10 mouse cellular contexts compared by ENCODE assay signal in genomic region chr7:43354893-43355835, GRCm38 (mm10). TPM values are rescaled to one million over a fixed set of nuclear protein-coding genes. Genes with fewer than 3 reads are reported as not detected.
DNase-seq lines count a peak whose midpoint lies in the region; ATAC-seq and TF ChIP-seq lines count a peak whose summit lies in the region.
"Had no signal": no experiment of that assay in that cellular context is flagged by ENCODE, and none has a peak within 500 bp of the region (broad histone marks: within the 10 kb centered on the region; RNA-seq: fewer than 3 reads in every experiment).

No protein-coding gene starts in this region.

- no peak for TF ChIP-seq EP300 in liver, postnatal 0 days (IDR thresholded peaks at IDR 0.05; ENCODE audit: low read depth)

- no peak for ATAC-seq in forebrain, embryonic 15.5 days (replicated peaks)
- peak; percentile 29; the same call in 1 of the 2 replicates for ATAC-seq in liver, embryonic 11.5 days (replicated peaks; ENCODE audit: low FRiP score)
- ATAC-seq in liver, postnatal 0 days: no peak

- H3K9ac ChIP-seq in forebrain, embryonic 15.5 days (replicated peaks): no peak overlapping the region
- no peak overlapping the region for H3K9ac ChIP-seq in liver, embryonic 11.5 days (ENCODE audit: low read depth, low read length)
- H3K9ac ChIP-seq in liver, postnatal 0 days (replicated peaks): no peak overlapping the region

- no peak for TF ChIP-seq CTCF in liver, postnatal 0 days (IDR thresholded peaks at IDR 0.05; ENCODE audit: low read depth)

- no peak overlapping the region for H3K4me3 ChIP-seq in forebrain, embryonic 10.5 days
- no peak overlapping the region for H3K4me3 ChIP-seq in forebrain, embryonic 15.5 days
- no peak overlapping the region for H3K4me3 ChIP-seq in liver, embryonic 11.5 days (ENCODE audit: low read depth, low read length)
- H3K4me3 ChIP-seq in liver, postnatal 0 days (ENCODE audit: low read depth, low read length): no peak overlapping the region

- peak overlapping the region; percentile 46 for H3K27ac ChIP-seq in forebrain, embryonic 10.5 days
- no peak overlapping the region for H3K27ac ChIP-seq in forebrain, embryonic 15.5 days (replicated peaks)
- peak overlapping the region; percentile 25; the same call in 1 of the 2 replicates for H3K27ac ChIP-seq in liver, embryonic 11.5 days (ENCODE audit: low read depth, low read length)
- no peak overlapping the region for H3K27ac ChIP-seq in liver, postnatal 0 days (ENCODE audit: low read depth)

- H3K9me3 ChIP-seq in forebrain, embryonic 10.5 days: no peaks in the 10 kb centered on the region
- H3K9me3 ChIP-seq in forebrain, embryonic 15.5 days: no peaks in the 10 kb centered on the region
- no peaks in the 10 kb centered on the region for H3K9me3 ChIP-seq in liver, embryonic 11.5 days (ENCODE audit: control insufficient read depth, low read length)
- H3K9me3 ChIP-seq in liver, postnatal 0 days (ENCODE audit: low read length): no peaks in the 10 kb centered on the region

- H3K4me2 ChIP-seq in forebrain, embryonic 15.5 days (replicated peaks): no peak overlapping the region
- H3K4me2 ChIP-seq in liver, embryonic 11.5 days: peak overlapping the region; percentile 44
- H3K4me2 ChIP-seq in liver, postnatal 0 days (ENCODE audit: low read depth, low read length): no peak overlapping the region

- DNase-seq in forebrain, embryonic 10.5 days (ENCODE audit: extremely low spot score, low spot score): no peak
- DNase-seq in liver, embryonic 11.5 days (ENCODE audit: low spot score): no peak
- no peak for DNase-seq in liver, postnatal 0 days
- DNase-seq in forelimb bud, embryonic 11.5 days (ENCODE audit: low read depth, low spot score): peak; percentile 16
- DNase-seq in mesoderm, embryonic 11.5 days (ENCODE audit: low read depth, low spot score): peak; percentile 22
- DNase-seq in gastrocnemius, postnatal 4 days (ENCODE audit: low spot score in 2 of 2): no peak
- no peak for DNase-seq in urinary bladder, postnatal 4 days (ENCODE audit: low spot score in 2 of 2)
- DNase-seq: adrenal gland, adult 8-10 months; lung, postnatal 14 days had no signal

- peaks cover 9% of the 10 kb centered on the region for H3K4me1 ChIP-seq in forebrain, embryonic 10.5 days
- H3K4me1 ChIP-seq in forebrain, embryonic 15.5 days: no peaks in the 10 kb centered on the region
- H3K4me1 ChIP-seq in liver, embryonic 11.5 days (replicated peaks; ENCODE audit: control insufficient read depth, insufficient read depth, low read length): peaks cover 12% of the 10 kb centered on the region
- H3K4me1 ChIP-seq in liver, postnatal 0 days (ENCODE audit: insufficient read depth): peaks cover 18% of the 10 kb centered on the region

- no peaks in the 10 kb centered on the region for H3K27me3 ChIP-seq in forebrain, embryonic 10.5 days (ENCODE audit: poor library complexity, severe bottlenecking)
- no peaks in the 10 kb centered on the region for H3K27me3 ChIP-seq in forebrain, embryonic 15.5 days
- no peaks in the 10 kb centered on the region for H3K27me3 ChIP-seq in liver, embryonic 11.5 days (replicated peaks; ENCODE audit: control insufficient read depth, insufficient read depth, low read length)
- H3K27me3 ChIP-seq in liver, postnatal 0 days (ENCODE audit: insufficient read depth, low read length): no peaks in the 10 kb centered on the region

- H3K36me3 ChIP-seq in forebrain, embryonic 10.5 days (replicated peaks): no peaks in the 10 kb centered on the region
- no peaks in the 10 kb centered on the region for H3K36me3 ChIP-seq in forebrain, embryonic 15.5 days
- H3K36me3 ChIP-seq in liver, embryonic 11.5 days (ENCODE audit: control insufficient read depth, insufficient read depth, low read length): no peaks in the 10 kb centered on the region
- H3K36me3 ChIP-seq in liver, postnatal 0 days (replicated peaks; ENCODE audit: insufficient read depth, low read length): no peaks in the 10 kb centered on the region

- WGBS in forebrain, embryonic 10.5 days: 8% methylated on average over 12 of the region's 12 CpGs
- WGBS in forebrain, embryonic 15.5 days: 10% methylated on average over 12 of the region's 12 CpGs
- WGBS in liver, embryonic 11.5 days: 8% methylated on average over 12 of the region's 12 CpGs
- WGBS in liver, postnatal 0 days (ENCODE audit: insufficient replicate concordance): 24% methylated on average over 12 of the region's 12 CpGs

RNA-seq across cellular contexts. Expression of gene Siglecf, which starts 4.0 kb away (rescaled TPM):
- 0.15 and 0.25 TPM in 2 replicates for polyA plus RNA-seq in forebrain, embryonic 10.5 days (2016; fragmentation: Nextera tagmentation; extraction: Ambion mirVana)
- 0.08 and 0.09 TPM in 2 replicates for polyA plus RNA-seq in forebrain, embryonic 15.5 days (2015; fragmentation: Nextera tagmentation; extraction: Ambion mirVana)
- polyA plus RNA-seq in liver, embryonic 11.5 days (2014; fragmentation: Nextera tagmentation; extraction: Ambion mirVana): 2.7 and 2.9 TPM in 2 replicates
- polyA plus RNA-seq in liver, postnatal 0 days (2015; fragmentation: Nextera tagmentation; extraction: Ambion mirVana): 0.71 and 0.96 TPM in 2 replicates
- total RNA-seq in gastrocnemius, postnatal 4 days (2021): under 1 TPM; 0.10 to 0.17 TPM
- total RNA-seq: adrenal gland, adult 8-10 months had no signal

RNA-seq across cellular contexts. Expression of gene Zfp715, which starts 42.1 kb away (rescaled TPM):
- polyA plus RNA-seq in forebrain, embryonic 10.5 days (2016; fragmentation: Nextera tagmentation; extraction: Ambion mirVana): 11.3 TPM in 2 replicates
- 19.0 and 21.5 TPM in 2 replicates for polyA plus RNA-seq in forebrain, embryonic 15.5 days (2015; fragmentation: Nextera tagmentation; extraction: Ambion mirVana)
- polyA plus RNA-seq in liver, embryonic 11.5 days (2014; fragmentation: Nextera tagmentation; extraction: Ambion mirVana): 10.4 and 14.1 TPM in 2 replicates
- 3.9 and 4.1 TPM in 2 replicates for polyA plus RNA-seq in liver, postnatal 0 days (2015; fragmentation: Nextera tagmentation; extraction: Ambion mirVana)
- 10 to 100 TPM; 20.0 to 21.5 TPM for total RNA-seq in gastrocnemius, postnatal 4 days (2021)

RNA-seq across cellular contexts. Expression of gene Siglecg, which starts 52.8 kb away (rescaled TPM):
- polyA plus RNA-seq in forebrain, embryonic 10.5 days (2016; fragmentation: Nextera tagmentation; extraction: Ambion mirVana): 0.15 TPM in 1 of 2 replicates, not detected in the other
- polyA plus RNA-seq in forebrain, embryonic 15.5 days (2015; fragmentation: Nextera tagmentation; extraction: Ambion mirVana): not detected in 2 replicates
- polyA plus RNA-seq in liver, embryonic 11.5 days (2014; fragmentation: Nextera tagmentation; extraction: Ambion mirVana): 0.34 and 0.47 TPM in 2 replicates
- polyA plus RNA-seq in liver, postnatal 0 days (2015; fragmentation: Nextera tagmentation; extraction: Ambion mirVana): 2.9 and 3.5 TPM in 2 replicates
- under 1 TPM in 1 of 2 experiments, not detected in 1; 0.10 TPM for total RNA-seq in gastrocnemius, postnatal 4 days (2021)

Comparison
In these comparisons a context has a peak if more than half of its experiments do, and no peak if none do; other contexts are left out.
1. H3K27ac ChIP-seq: peak in forebrain, embryonic 10.5 days (single experiment) and liver, embryonic 11.5 days (single experiment); none in forebrain, embryonic 15.5 days (single experiment) and liver, postnatal 0 days (single experiment).
2. DNase-seq: peak in forelimb bud, embryonic 11.5 days (single experiment) and mesoderm, embryonic 11.5 days (single experiment); none in forebrain, embryonic 10.5 days (single experiment), liver, embryonic 11.5 days (single experiment), liver, postnatal 0 days (single experiment), gastrocnemius, postnatal 4 days (0 of 2) and urinary bladder, postnatal 4 days (0 of 2).